Mouse (Mus musculus): ENCODE results near the gene Rpl9-ps6. TPM values are rescaled to one million over a fixed set of nuclear protein-coding genes. Genes with fewer than 3 reads are reported as not detected.
"Not testable (repeated sequence)": the region's sequence is repeated elsewhere in the genome, so short reads cannot be mapped to it uniquely, and the experiment has no call there.

The Rpl9-ps6 gene
- polyA plus RNA-seq, 1 experiment from 2014 or later, result 72.3 TPM

DNA sequence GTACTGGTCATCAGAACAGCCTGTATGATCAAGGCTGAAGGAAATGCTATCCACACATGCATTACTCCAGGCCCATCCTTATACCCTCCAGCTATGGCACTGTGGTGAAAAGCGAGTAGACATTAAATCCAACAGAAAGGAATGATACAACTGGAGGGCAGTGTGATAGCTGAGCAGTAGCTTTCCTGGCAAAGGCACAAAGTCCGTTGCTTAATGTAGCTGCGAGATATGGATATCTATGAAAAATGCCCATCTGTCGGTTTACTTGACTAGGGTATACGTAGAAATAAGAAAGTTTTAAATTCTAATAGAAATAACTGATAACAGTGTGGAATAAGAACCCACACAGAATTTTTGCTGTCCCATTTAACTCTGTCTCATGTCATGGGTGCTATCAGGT, 13.9 kb upstream of the Rpl9-ps6 start:
- Histone ChIP-seq H3K27ac (replicated peaks) (no peak overlapping the region), H3K27me3 (no peaks in the 10 kb centered on the region), H3K36me3 (no peaks in the 10 kb centered on the region), H3K4me1 (peaks cover 4% of the 10 kb centered on the region), H3K4me2 (replicated peaks) (no peak overlapping the region), H3K9me3 (no peaks in the 10 kb centered on the region), H3K9ac (replicated peaks) (no peak overlapping the region), H3K4me3 (no peak overlapping the region)
- no peak for ATAC-seq (ENCODE audit: low FRiP score, low read depth)
- WGBS, result 90% methylated on average over 5 of the region's 5 CpGs

DNA sequence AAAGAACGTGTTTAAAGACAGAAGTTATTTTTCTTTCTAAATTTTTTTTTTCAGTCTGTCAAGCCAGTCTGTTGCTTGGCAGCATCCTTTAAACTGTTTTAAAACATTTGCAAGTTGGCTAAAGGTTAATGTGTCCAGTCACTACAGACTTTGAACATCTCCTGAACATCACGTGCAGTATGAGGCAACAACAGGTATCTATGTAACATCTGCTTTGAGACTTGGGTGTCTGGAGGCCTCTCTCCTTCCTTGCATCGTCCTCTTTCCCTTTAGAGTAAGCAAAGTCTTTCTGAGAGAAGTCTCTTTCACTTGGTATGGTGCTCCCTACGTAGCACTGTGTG, 10.3 kb upstream of the Rpl9-ps6 start:
- ATAC-seq (ENCODE audit: low FRiP score, low read depth), result no peak
- no peak overlapping the region for H3K27ac ChIP-seq (replicated peaks)
- H3K36me3 ChIP-seq, result no peaks in the 10 kb centered on the region
- H3K27me3 ChIP-seq, result no peaks in the 10 kb centered on the region
- no peak overlapping the region for H3K4me3 ChIP-seq
- H3K4me2 ChIP-seq (replicated peaks), result no peak overlapping the region
- H3K9me3 ChIP-seq, result no peaks in the 10 kb centered on the region
- H3K4me1 ChIP-seq, result no peaks in the 10 kb centered on the region
- 79% methylated on average over 4 of the region's 4 CpGs for WGBS
- H3K9ac ChIP-seq (replicated peaks), result no peak overlapping the region

DNA sequence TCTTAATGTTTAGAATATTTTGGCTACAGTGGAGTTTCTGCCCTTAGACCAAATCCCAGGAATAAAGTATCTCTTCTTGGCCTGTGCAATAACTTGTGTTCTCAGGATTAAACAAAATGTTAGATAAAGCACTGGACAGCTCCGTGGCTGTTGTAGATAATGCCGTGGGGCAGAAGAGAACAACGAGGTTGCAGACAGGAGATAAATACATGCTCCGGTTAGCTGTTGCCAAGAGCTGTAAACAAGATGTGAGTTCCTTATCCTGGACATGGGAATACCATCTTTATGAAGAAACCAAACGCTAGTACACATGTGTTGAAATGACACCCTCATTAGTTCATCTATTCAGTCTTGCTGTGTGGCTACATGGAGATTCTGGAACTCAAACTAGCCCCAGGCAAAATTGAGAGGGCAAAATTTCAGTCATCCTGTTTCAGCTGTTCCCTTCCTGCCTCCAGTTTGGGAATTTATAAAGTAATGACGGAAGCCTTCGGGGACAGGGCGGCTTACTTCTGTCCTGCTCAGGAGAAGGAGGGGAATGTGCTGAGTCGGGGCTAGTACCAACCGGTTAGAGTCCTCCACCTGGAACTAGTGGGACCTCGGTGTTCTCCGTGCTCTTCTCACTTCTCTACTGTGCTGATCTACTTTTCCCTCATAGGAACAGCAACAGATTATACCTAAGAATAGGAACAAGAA, 9.8 kb upstream of the Rpl9-ps6 start:
- Histone ChIP-seq H3K4me1 (no peaks in the 10 kb centered on the region), H3K4me3 (no peak overlapping the region), H3K9ac (replicated peaks) (no peak overlapping the region), H3K9me3 (no peaks in the 10 kb centered on the region), H3K27ac (replicated peaks) (no peak overlapping the region), H3K4me2 (replicated peaks) (no peak overlapping the region), H3K36me3 (no peaks in the 10 kb centered on the region), H3K27me3 (no peaks in the 10 kb centered on the region)
- 90% methylated on average over 12 of the region's 12 CpGs for WGBS
- ATAC-seq (ENCODE audit: low FRiP score, low read depth), result no peak

DNA sequence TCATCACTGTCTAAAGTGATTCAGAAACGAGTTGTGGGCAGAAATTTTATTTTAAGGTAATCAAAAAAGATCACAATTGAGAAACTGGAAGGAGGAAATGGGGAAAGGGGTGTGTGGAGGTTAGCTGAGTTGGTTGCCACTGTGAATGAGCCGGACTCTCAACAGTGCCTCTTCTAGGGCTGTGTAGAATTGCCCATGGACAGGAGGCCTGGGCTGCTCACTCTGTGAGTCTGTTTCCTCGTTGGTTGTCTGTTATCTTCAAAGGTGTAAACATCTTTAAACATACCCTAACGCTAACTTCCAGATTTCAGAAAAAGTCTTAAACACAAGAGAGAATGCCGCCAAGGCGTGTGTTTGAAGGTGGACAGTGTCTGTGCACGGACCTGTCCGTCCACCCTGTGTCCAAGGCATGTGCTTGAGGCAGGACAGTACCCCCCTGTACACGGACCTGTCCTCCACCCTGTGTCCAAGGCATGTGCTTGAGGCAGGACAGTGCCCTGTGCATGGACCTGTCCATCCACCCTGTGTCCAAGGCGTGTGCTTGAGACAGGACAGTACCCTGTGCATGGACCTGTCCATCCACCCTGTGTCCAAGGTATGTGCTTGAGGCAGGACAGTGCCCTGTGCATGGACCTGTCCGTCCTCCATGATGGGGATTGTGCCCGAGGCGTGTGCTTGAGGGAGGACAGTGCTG, 4.3 kb upstream of the Rpl9-ps6 start:
- 88% methylated on average over 13 of the region's 13 CpGs for WGBS
- Histone ChIP-seq H3K27me3 (no peaks in the 10 kb centered on the region), H3K4me3 (no peak overlapping the region), H3K9ac (replicated peaks) (no peak overlapping the region), H3K36me3 (no peaks in the 10 kb centered on the region), H3K4me1 (no peaks in the 10 kb centered on the region), H3K27ac (replicated peaks) (no peak overlapping the region), H3K9me3 (no peaks in the 10 kb centered on the region), H3K4me2 (replicated peaks) (no peak overlapping the region)
- ATAC-seq (ENCODE audit: low FRiP score, low read depth), result 0 out of 2 replicates have a peak, but pooled peaks have one; percentile 34

DNA sequence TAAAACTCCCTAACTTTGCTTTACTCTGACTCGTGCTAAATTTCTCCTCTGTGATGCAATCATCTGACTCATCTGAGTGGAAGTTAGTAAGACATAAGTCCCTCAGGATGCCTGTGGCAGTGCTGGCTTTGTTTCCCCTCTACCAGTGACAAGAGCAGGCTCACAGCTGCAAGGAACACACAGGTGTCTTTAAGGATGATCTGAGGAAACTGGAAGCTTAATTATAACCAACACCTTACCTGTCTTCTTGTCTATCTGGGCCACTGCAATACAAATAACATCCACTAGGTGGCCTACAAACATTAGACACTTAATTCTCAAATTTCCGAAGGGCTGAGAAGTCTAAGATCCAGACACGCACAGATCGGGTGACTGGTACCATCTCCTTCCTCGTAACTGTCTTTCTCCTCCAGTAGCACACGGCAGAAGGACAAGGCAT, 3.7 kb upstream of the Rpl9-ps6 start:
- Histone ChIP-seq H3K27ac (replicated peaks) (no peak overlapping the region), H3K9me3 (no peaks in the 10 kb centered on the region), H3K36me3 (no peaks in the 10 kb centered on the region), H3K9ac (replicated peaks) (no peak overlapping the region), H3K27me3 (no peaks in the 10 kb centered on the region), H3K4me3 (no peak overlapping the region), H3K4me1 (no peaks in the 10 kb centered on the region), H3K4me2 (replicated peaks) (no peak overlapping the region)
- ATAC-seq (ENCODE audit: low FRiP score, low read depth), result no peak
- 51% methylated on average over 6 of the region's 6 CpGs for WGBS

DNA sequence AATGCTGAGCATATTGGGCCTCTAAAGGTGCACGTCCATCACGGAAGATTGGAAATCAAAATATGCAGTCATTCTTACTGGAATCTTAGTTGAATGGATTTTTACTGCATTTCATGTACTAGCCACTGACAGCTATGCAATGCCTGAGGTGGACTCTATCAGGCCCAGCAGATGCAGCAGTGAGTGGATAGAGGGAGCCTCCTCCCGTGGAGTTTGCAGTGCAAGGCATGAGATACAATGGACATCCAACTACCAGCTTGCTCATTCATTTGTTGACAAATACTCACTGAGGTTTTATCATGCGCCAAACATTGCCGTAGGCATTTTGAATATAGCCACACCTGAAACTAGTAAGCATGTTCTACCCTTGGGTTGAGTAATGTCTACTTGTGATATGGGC, 947 bp upstream of the Rpl9-ps6 start:
- Histone ChIP-seq H3K9ac (replicated peaks) (no peak overlapping the region), H3K4me2 (replicated peaks) (no peak overlapping the region), H3K9me3 (no peaks in the 10 kb centered on the region), H3K4me1 (no peaks in the 10 kb centered on the region), H3K27me3 (no peaks in the 10 kb centered on the region), H3K27ac (replicated peaks) (no peak overlapping the region), H3K36me3 (no peaks in the 10 kb centered on the region), H3K4me3 (no peak overlapping the region)
- ATAC-seq (ENCODE audit: low FRiP score, low read depth), result no peak
- 92% methylated on average over 5 of the region's 5 CpGs for WGBS

DNA sequence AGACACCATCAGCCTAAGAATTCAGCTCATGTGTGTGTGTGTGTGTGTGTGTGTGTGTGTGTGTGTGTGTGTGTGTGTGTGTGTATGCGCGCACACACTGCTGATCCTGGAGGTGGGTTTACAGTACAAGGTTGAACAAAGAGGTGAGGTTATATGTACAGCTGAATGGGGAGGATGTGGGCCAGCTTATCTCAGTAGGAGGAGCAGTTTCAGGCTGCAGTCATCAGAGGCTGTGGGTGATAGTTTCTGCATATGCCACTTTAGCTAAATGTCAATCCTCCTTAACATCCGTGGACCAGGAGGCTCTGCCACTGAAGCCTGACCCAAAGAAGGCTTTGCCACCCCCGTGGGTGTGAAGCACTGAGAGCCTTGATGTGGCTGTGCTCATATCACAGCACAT, 1.1 kb downstream of the Rpl9-ps6 start:
- Histone ChIP-seq H3K9me3 (no peaks in the 10 kb centered on the region), H3K27ac (replicated peaks) (no peak overlapping the region), H3K9ac (replicated peaks) (no peak overlapping the region), H3K4me3 (no peak overlapping the region), H3K4me2 (replicated peaks) (no peak overlapping the region), H3K36me3 (no peaks in the 10 kb centered on the region), H3K4me1 (no peaks in the 10 kb centered on the region), H3K27me3 (no peaks in the 10 kb centered on the region)
- ATAC-seq (ENCODE audit: low FRiP score, low read depth), result no peak
- 82% methylated on average over 4 of the region's 4 CpGs for WGBS

DNA sequence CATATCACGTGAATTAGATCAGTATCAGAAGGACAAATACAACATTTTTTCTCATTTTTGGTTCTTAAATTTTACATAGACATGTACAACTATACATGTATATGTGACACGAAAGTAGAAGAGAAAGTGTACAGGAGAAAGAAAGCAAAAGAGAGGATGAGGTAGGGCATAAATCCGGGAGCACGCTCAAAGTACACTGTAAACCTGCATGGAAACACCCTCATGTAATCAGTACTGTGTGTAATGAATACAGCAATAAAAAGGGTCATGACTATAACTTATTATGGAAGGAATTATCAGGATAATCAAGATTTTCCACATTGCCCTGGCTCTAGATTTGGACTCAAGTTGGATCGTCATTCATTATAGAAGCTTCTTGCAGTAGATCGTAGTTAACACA, 3.3 kb downstream of the Rpl9-ps6 start:
- Histone ChIP-seq H3K9me3 (no peaks in the 10 kb centered on the region), H3K36me3 (no peaks in the 10 kb centered on the region), H3K4me3 (no peak overlapping the region), H3K9ac (replicated peaks) (no peak overlapping the region), H3K27me3 (no peaks in the 10 kb centered on the region), H3K4me1 (no peaks in the 10 kb centered on the region), H3K4me2 (replicated peaks) (no peak overlapping the region), H3K27ac (replicated peaks) (no peak overlapping the region)
- 94% methylated on average over 6 of the region's 6 CpGs for WGBS
- no peak for ATAC-seq (ENCODE audit: low FRiP score, low read depth)

DNA sequence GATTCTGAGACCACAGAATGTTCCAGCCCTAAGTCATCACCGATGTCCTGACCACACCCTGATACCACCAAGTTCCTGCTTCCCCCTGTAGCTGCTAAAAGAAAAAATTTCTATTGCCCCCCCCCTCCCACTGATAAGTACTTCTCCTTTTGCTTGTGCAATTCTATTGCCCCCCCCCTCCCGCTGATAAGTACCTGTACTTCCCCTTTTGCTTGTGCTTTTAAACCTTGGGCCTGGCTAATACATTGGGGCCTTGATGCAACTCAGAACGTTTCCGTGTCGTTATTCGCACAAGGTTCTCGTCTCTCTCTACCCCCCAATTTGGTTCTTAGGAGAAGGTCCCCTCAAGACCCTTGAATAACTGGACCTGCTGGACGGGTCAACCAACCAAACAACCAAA, 8.7 kb downstream of the Rpl9-ps6 start:
- ATAC-seq (ENCODE audit: low FRiP score, low read depth); H3K4me1 ChIP-seq; H3K4me3 ChIP-seq; H3K27me3 ChIP-seq; H3K9ac ChIP-seq (replicated peaks); H3K27ac ChIP-seq (replicated peaks); H3K9me3 ChIP-seq; H3K36me3 ChIP-seq; H3K4me2 ChIP-seq (replicated peaks): not testable (repeated sequence)
- 92% methylated on average over 8 of the region's 8 CpGs for WGBS

DNA sequence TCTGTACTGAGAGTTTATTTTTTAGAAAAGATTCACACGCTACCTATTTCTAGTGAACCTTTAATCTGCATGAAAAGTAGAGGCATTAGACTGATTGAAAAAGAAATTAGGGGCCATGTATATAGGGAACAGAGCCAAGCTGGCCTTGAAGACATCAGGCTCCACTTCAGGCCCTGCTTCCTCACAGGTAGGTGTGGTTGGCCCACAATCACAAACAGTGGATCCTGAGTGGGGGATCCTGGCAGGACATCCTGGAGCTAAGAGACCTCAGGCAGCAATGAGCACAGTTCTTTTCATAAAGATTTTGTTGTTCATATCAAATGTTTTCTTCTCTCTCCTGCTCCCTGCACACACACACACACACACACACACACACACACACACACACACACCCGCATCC, 9.6 kb downstream of the Rpl9-ps6 start:
- no peak for ATAC-seq (ENCODE audit: low FRiP score, low read depth)
- WGBS, result 92% methylated on average over 2 of the region's 2 CpGs
- no peak overlapping the region for H3K4me3 ChIP-seq

DNA sequence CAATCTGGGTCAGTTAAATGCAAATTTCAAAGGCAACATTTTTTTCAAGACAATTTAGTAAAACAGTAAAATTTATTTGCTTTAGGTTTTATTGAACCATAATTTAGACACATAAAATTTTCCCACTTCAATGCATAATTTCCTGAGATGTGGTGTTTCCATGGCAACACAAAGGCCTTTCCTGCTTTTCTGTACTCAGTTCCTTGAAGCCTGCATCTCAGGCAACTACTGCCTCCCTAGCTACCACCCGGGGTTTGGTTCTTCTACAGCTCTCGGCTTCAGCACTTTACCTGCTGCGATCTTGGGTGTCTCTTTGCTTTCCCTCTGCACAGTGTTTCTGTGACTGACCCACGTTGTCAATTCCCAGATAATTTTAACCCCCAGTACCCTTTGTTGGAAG, 14.1 kb downstream of the Rpl9-ps6 start:
- no peak overlapping the region for H3K9ac ChIP-seq (replicated peaks)
- H3K4me1 ChIP-seq, result no peaks in the 10 kb centered on the region
- 76% methylated on average over 4 of the region's 4 CpGs for WGBS
- no peak overlapping the region for H3K4me2 ChIP-seq (replicated peaks)
- H3K36me3 ChIP-seq, result no peaks in the 10 kb centered on the region
- no peaks in the 10 kb centered on the region for H3K9me3 ChIP-seq
- H3K4me3 ChIP-seq, result no peak overlapping the region
- H3K27me3 ChIP-seq, result no peaks in the 10 kb centered on the region
- no peak overlapping the region for H3K27ac ChIP-seq (replicated peaks)
- no peak for ATAC-seq (ENCODE audit: low FRiP score, low read depth)

More for the DNA sequence above, 9.6 kb downstream of the Rpl9-ps6 start:
- Histone ChIP-seq H3K4me1 (no peaks in the 10 kb centered on the region), H3K36me3 (no peaks in the 10 kb centered on the region), H3K27ac (replicated peaks) (no peak overlapping the region), H3K9me3 (no peaks in the 10 kb centered on the region), H3K27me3 (no peaks in the 10 kb centered on the region), H3K9ac (replicated peaks) (no peak overlapping the region), H3K4me2 (replicated peaks) (no peak overlapping the region)

DNA sequence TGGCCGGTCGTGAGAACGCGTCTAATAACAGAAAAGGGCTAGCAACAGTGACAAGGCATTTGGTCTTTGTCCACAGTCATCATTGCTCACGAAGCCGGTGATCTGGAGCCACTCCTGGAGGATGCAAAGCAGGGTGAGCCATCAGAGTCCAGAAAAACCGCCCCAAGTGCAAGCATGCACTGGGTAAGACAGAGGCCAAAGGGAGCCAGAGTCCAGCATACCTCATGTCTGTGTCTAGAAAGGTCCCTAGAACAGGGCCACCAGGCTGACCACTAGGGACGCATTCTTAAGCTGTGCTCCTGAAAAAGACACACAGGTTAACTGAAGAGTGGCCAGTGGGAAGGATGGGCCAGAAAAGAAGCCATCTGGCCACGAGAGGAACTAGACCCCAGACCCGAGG, 17.4 kb downstream of the Rpl9-ps6 start:
- Histone ChIP-seq H3K9ac (replicated peaks) (no peak overlapping the region), H3K4me2 (replicated peaks) (no peak overlapping the region), H3K9me3 (no peaks in the 10 kb centered on the region), H3K27ac (replicated peaks) (no peak overlapping the region), H3K27me3 (no peaks in the 10 kb centered on the region), H3K4me1 (no peaks in the 10 kb centered on the region), H3K4me3 (no peak overlapping the region), H3K36me3 (no peaks in the 10 kb centered on the region)
- no peak for ATAC-seq (ENCODE audit: low FRiP score, low read depth)
- WGBS, result 91% methylated on average over 10 of the region's 10 CpGs

DNA sequence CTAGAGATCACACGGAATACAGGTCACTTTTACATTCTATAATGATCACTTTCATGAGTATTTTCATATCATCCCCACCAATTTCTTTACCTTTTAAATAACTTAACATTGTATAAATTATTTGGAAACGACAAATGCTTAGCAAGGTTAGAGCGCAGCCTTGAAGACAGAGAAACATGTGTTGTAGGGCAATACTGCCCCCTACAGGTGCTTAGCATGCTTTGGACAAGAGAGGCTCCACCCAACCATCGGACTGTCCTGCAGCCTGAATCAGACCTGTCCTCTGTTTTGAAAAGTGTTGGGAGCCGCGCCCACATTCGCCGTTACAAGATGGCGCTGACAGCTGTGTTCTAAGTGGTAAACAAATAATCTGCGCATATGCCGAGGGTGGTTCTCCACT, 24.8 kb downstream of the Rpl9-ps6 start:
- no peaks in the 10 kb centered on the region for H3K4me1 ChIP-seq
- H3K9me3 ChIP-seq, result no peaks in the 10 kb centered on the region
- no peak for ATAC-seq (ENCODE audit: low FRiP score, low read depth)

More for the DNA sequence above, 24.8 kb downstream of the Rpl9-ps6 start:
- H3K36me3 ChIP-seq, result no peaks in the 10 kb centered on the region
- no peak overlapping the region for H3K4me3 ChIP-seq
- 98% methylated on average over 10 of the region's 11 CpGs for WGBS
- no peaks in the 10 kb centered on the region for H3K27me3 ChIP-seq
- no peak overlapping the region for H3K4me2 ChIP-seq (replicated peaks)
- no peak overlapping the region for H3K27ac ChIP-seq (replicated peaks)
- no peak overlapping the region for H3K9ac ChIP-seq (replicated peaks)
